Mouse (Mus musculus): ENCODE results near the gene Snx4.

The Snx4 gene

DNA sequence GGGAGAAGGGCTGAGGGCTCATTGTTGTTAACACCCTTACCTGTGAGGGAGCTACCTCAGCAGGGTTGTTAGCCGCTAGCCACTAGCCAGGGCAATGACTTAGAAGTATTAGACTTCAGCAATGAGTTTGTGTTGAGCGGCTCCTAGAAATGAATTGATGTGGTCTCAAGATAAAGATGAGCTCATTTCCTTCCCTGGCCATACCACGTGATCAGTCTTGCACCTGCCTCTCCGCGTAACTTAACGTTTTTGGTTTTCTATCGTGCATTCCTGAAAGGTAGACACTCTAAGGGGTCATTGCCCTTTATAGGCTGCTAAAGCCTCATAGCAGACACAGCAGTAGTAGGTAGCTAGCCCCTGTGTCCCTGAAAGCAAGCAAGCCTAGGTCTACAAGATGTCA, 92.4 kb downstream of the Snx4 start:
- no peak for DNase-seq (ENCODE audit: inconsistent ontology term)

DNA sequence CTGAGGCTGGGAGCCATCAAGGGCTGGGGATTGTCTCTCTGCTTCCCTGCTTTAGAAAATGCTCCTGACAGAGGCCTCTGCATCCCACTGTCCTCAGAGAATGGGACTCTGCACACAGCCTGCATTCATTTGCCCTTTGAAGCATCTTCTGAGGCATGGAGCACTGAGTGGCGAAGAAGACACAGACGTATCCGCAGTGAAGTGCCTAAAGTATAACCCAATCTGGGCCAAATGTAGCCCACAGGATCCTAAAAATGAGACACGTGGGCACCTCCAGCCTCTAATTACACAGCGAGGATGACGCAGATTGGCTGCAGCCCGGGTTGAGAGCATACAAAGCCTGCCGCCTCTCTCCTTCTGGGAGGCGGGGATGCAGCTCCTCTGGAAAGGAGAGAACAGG, 93.1 kb downstream of the Snx4 start:
- DNase-seq (ENCODE audit: inconsistent ontology term), result peak; percentile 46

DNA sequence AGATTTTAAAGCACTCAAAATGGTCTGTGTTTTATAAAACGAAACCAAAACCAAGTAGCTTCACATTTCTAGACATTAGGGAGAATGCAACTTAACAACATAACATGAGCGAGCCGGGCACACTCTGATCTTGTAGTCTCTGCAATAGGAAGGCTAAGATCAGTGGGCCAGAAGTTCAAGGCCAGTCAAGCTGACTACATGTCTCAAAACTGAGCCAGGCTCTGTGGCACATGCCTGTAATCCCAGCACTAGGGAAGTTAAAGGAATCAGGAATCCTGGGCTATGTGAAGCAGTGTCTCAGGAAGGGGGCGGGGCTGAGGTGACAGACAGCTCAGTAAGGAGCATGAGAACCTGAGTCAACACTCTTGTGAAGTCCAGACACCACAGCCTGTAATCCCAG, 93.6 kb downstream of the Snx4 start:
- DNase-seq (ENCODE audit: inconsistent ontology term), result peak; percentile 66

DNA sequence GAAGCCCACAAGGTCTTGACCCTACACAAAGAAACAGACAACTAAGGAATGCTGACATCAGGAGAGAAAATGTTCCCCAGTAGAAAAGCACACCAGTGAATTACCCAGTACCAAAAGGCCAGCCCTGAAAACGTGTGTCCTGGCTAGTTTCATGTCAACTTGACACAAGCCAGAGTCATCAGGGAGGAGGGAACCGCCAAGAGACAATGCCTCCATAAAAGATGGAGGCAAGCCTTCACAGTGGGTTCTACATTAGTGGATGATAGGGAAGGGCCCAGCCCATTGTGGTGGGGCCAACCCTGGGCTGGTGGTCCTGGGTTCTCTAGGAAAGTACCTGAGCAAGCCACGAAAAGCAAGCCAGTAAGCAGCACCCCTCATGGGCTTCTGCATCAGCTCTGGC, 95.1 kb downstream of the Snx4 start:
- DNase-seq (ENCODE audit: inconsistent ontology term), result no peak

DNA sequence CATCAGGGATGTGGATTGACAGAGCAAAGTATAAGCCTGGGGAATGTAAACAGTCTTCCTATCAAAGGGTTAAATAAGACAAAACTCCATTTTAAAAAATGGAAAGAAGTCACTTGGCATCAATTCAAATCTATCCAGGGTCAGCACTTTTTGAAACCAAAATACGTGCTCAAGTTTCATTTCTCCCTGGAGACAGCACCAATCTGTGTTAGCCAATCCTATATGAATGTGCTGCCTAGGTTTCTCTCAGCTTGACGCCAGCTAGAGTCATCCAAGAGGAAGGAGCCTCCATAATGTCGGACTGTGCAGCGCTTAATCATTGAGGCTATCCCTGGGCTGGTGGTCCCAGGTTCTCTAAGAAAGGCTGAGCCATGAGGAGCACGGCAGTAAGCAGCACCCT, 95.9 kb downstream of the Snx4 start:
- no peak for DNase-seq (ENCODE audit: inconsistent ontology term)

Measured in Muller cell, postnatal 12 days (primary cell).